Mouse (Mus musculus) testis, adult 2 months (tissue): ENCODE data around the gene Lpar2. TPM values are rescaled to one million over a fixed set of nuclear protein-coding genes. Genes with fewer than 3 reads are reported as not detected.

Source experiments
- H3K27ac ChIP-seq: fragments of 200-500 bp; 2 replicates; pipeline ENCODE4 v1.5.1; 2012; ENCODE audit warnings: low read depth, low read length; ENCODE audit not compliant: control insufficient read depth, insufficient read depth
- H3K27me3 ChIP-seq: fragments of 200-500 bp; 2 replicates; pipeline ENCODE4 v1.6.1; 2012; ENCODE audit warnings: mild to moderate bottlenecking, low read length, moderate library complexity; ENCODE audit not compliant: control insufficient read depth, insufficient read depth
- H3K36me3 ChIP-seq: fragments of 200-500 bp; 2 replicates; pipeline ENCODE4 v1.6.1; 2012; ENCODE audit warnings: mild to moderate bottlenecking, low read length; ENCODE audit not compliant: control insufficient read depth, insufficient read depth
- H3K4me1 ChIP-seq: fragments of 200-500 bp; 2 replicates; pipeline ENCODE4 v1.6.1; 2012; ENCODE audit warnings: low read length; ENCODE audit not compliant: control insufficient read depth, insufficient read depth
- H3K4me3 ChIP-seq: fragments of 200-500 bp; 2 replicates; pipeline ENCODE4 v1.5.1; 2012; ENCODE audit warnings: low read depth, mild to moderate bottlenecking, low read length, moderate library complexity, mixed read lengths; ENCODE audit not compliant: control insufficient read depth
- CTCF ChIP-seq: fragments of 200-500 bp; IDR thresholded peaks from 2 replicates; pipeline ENCODE4 v1.5.1; 2012; ENCODE audit warnings: low read depth, mild to moderate bottlenecking, inconsistent platforms, low read length, moderate library complexity; ENCODE audit not compliant: control insufficient read depth, insufficient read depth, insufficient replicate concordance
- POLR2A ChIP-seq: fragments of 200-500 bp; IDR thresholded peaks from 2 replicates; pipeline ENCODE4 v1.6.1; 2012; ENCODE audit warnings: low read depth, mild to moderate bottlenecking, inconsistent platforms, low read length, moderate library complexity; ENCODE audit not compliant: control insufficient read depth
- polyA plus RNA-seq: library from polyadenylated mRNA; depleted of rRNA; stranded (reverse); fragments of >200 nt; gene quantifications from 2 replicates; pipeline ENCODE4 v1.2.3, GENCODE M21; 2012; rRNA removed

Lpar2 gene
- polyA plus RNA-seq, 1 experiment = 10.1 TPM

DNA sequence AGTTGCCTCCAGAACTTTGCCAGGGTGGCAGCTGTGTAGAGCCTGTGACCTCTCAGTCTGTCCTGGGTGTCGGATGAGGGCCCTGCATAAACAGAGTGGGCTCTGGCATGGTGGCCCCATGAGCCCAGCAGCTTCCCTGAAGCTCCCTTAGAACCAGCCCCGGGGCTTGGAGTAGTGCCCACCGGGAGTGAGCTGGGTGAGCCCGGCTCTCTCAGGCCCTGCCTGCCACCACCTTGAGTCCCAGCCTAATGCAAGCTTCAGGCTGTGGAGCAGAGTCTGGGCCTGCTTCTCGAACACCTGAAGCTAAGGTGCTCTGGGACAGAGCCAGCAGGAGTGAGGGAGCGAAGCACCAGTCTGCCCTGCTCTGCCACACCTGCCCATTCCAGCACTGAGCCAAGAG lies 48.7 kb downstream of the Lpar2 start:
- H3K36me3 ChIP-seq = no peaks in the 10 kb centered on the region
- no peak overlapping the region for H3K4me3 ChIP-seq
- TF ChIP-seq CTCF (no peak), POLR2A (no peak)
- no peaks in the 10 kb centered on the region for H3K27me3 ChIP-seq
- no peak overlapping the region for H3K27ac ChIP-seq
- no peaks in the 10 kb centered on the region for H3K4me1 ChIP-seq

DNA sequence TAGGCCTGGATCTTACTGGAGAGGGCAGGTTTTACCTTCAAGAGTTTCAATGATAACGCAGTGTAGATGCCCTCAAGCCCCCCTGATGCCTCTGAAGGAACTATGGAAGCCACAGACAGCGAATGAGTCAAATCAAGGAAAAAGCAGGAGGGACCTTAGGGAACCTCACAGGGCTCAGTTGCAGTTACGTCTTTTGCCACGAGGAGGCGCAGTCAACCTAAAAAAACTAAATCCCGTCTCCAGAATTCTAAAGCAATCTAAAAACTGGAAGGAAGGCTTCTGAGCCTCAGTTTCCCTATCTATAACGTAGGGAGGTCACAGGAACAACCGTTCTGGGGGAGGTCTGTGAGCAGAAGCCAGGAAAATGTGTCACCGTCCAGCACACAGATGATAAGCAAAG lies 51.9 kb downstream of the Lpar2 start:
- H3K27me3 ChIP-seq = no peaks in the 10 kb centered on the region

GRCm38 (mm10) chr8:69874654-69875053 lies 52.4 kb downstream of the Lpar2 start:
- TF ChIP-seq POLR2A (no peak), CTCF (no peak)
- H3K4me1 ChIP-seq = no peaks in the 10 kb centered on the region
- H3K27me3 ChIP-seq = no peaks in the 10 kb centered on the region
- no peaks in the 10 kb centered on the region for H3K36me3 ChIP-seq
- no peak overlapping the region for H3K27ac ChIP-seq
- H3K4me3 ChIP-seq = no peak overlapping the region

More for the DNA sequence above, 51.9 kb downstream of the Lpar2 start:
- H3K4me1 ChIP-seq = no peaks in the 10 kb centered on the region
- no peaks in the 10 kb centered on the region for H3K36me3 ChIP-seq
- TF ChIP-seq POLR2A = no peak
- TF ChIP-seq CTCF = peak; percentile 39; the same call in 1 of the 2 replicates
- H3K27ac ChIP-seq = no peak overlapping the region
- H3K4me3 ChIP-seq = no peak overlapping the region

- no peaks in the 10 kb centered on the region for H3K36me3 ChIP-seq
Observed at GRCm38 (mm10) chr8:69876097-69876496, 53.9 kb downstream of the Lpar2 start.

GRCm38 (mm10) chr8:69876967-69877366 lies 54.7 kb downstream of the Lpar2 start:
- H3K4me1 ChIP-seq = peaks cover 15% of the 10 kb centered on the region
- TF ChIP-seq POLR2A = no peak
- no peak for TF ChIP-seq CTCF
- H3K4me3 ChIP-seq = no peak overlapping the region
- H3K36me3 ChIP-seq = no peaks in the 10 kb centered on the region
- H3K27me3 ChIP-seq = no peaks in the 10 kb centered on the region
- H3K27ac ChIP-seq = no peak overlapping the region

More at GRCm38 (mm10) chr8:69876097-69876496, 53.9 kb downstream of the Lpar2 start:
- Histone ChIP-seq H3K4me3 (no peak overlapping the region), H3K27ac (no peak overlapping the region), H3K27me3 (no peaks in the 10 kb centered on the region), H3K4me1 (peaks cover 7% of the 10 kb centered on the region)
- no peak for TF ChIP-seq POLR2A
- TF ChIP-seq CTCF = no peak

- Histone ChIP-seq H3K4me3 (no peak overlapping the region), H3K27me3 (no peaks in the 10 kb centered on the region), H3K4me1 (peaks cover 20% of the 10 kb centered on the region), H3K36me3 (no peaks in the 10 kb centered on the region), H3K27ac (no peak overlapping the region)
- TF ChIP-seq CTCF (no peak), POLR2A (no peak)
Observed at GRCm38 (mm10) chr8:69877396-69877795, 55.2 kb downstream of the Lpar2 start.

- no peaks in the 10 kb centered on the region for H3K27me3 ChIP-seq
Observed at GRCm38 (mm10) chr8:69877992-69878391, 55.8 kb downstream of the Lpar2 start.

GRCm38 (mm10) chr8:69879678-69880077 lies 57.4 kb downstream of the Lpar2 start:
- no peaks in the 10 kb centered on the region for H3K27me3 ChIP-seq
- no peak overlapping the region for H3K4me3 ChIP-seq
- H3K36me3 ChIP-seq = no peaks in the 10 kb centered on the region
- H3K4me1 ChIP-seq = peaks cover 30% of the 10 kb centered on the region
- TF ChIP-seq POLR2A (no peak), CTCF (no peak)
- no peak overlapping the region for H3K27ac ChIP-seq

More at GRCm38 (mm10) chr8:69877992-69878391, 55.8 kb downstream of the Lpar2 start:
- peaks cover 26% of the 10 kb centered on the region for H3K4me1 ChIP-seq
- no peak for TF ChIP-seq POLR2A
- no peak for TF ChIP-seq CTCF
- no peak overlapping the region for H3K4me3 ChIP-seq
- H3K36me3 ChIP-seq = no peaks in the 10 kb centered on the region
- H3K27ac ChIP-seq = no peak overlapping the region

Other genes with a start within 250 kb of the Lpar2 start
- 4.3 and 4.8 TPM in 2 replicates for gene Zfp868, start 196.9 kb upstream of the Lpar2 start, polyA plus RNA-seq
- 0.51 and 0.75 TPM in 2 replicates for gene Zfp964, start 167.9 kb upstream of the Lpar2 start, polyA plus RNA-seq
- 1.4 TPM in 2 replicates for gene Zfp869, start 111.7 kb upstream of the Lpar2 start, polyA plus RNA-seq
- 0.47 and 0.48 TPM in 2 replicates for gene Zfp963, start 72.5 kb upstream of the Lpar2 start, polyA plus RNA-seq
- not detected in 2 replicates for gene Gm20422, start 47.5 kb upstream of the Lpar2 start, polyA plus RNA-seq
- gene Atp13a1, start 31.3 kb upstream of the Lpar2 start, polyA plus RNA-seq = 22.6 and 23.6 TPM in 2 replicates
- gene Zfp866, start 31.3 kb upstream of the Lpar2 start, polyA plus RNA-seq = 6.4 and 8.1 TPM in 2 replicates
- gene Gmip, start 13.8 kb upstream of the Lpar2 start, polyA plus RNA-seq = 4.4 and 4.5 TPM in 2 replicates
- 187 and 222 TPM in 2 replicates for gene Pbx4, start 10.1 kb downstream of the Lpar2 start, polyA plus RNA-seq
- gene Cilp2, start 65.3 kb downstream of the Lpar2 start, polyA plus RNA-seq = 0.36 and 0.51 TPM in 2 replicates
- gene Tssk6, start 79.8 kb downstream of the Lpar2 start, polyA plus RNA-seq = 844 and 936 TPM in 2 replicates
- gene Ndufa13, start 80.1 kb downstream of the Lpar2 start, polyA plus RNA-seq = 122 and 131 TPM in 2 replicates
- 0.95 TPM in 2 replicates for gene Yjefn3, start 80.3 kb downstream of the Lpar2 start, polyA plus RNA-seq
- 80.8 and 84.9 TPM in 2 replicates for gene Gatad2a, start 174.0 kb downstream of the Lpar2 start, polyA plus RNA-seq
- 46.0 and 52.7 TPM in 2 replicates for gene Mau2, start 220.3 kb downstream of the Lpar2 start, polyA plus RNA-seq
- gene Sugp1, start 220.4 kb downstream of the Lpar2 start, polyA plus RNA-seq = 32.5 and 34.5 TPM in 2 replicates